Mouse (Mus musculus) stomach, embryonic 14.5 days (tissue): ENCODE data around the gene Ankrd39. TPM values are rescaled to one million over a fixed set of nuclear protein-coding genes. Genes with fewer than 3 reads are reported as not detected.

ENCODE experiments used
- ATAC-seq: fragments of 200-750 bp; cut with Nextera tagmentation; 2 replicates; pipeline ENCODE4 v1.8.0; 2017; ENCODE audit warnings: low read depth, moderate TSS enrichment; ENCODE audit not compliant: insufficient number of reproducible peaks, insufficient read depth, low FRiP score
- H3K27ac ChIP-seq: fragments of 300-500 bp; sonication (generic); 2 replicates; pipeline ENCODE4 v1.5.1; 2014; ENCODE audit warnings: mild to moderate bottlenecking, low read length, moderate library complexity, mixed read lengths
- H3K27me3 ChIP-seq: fragments of 300-500 bp; sonication (generic); 2 replicates; pipeline ENCODE4 v1.6.1; 2014; ENCODE audit warnings: low read length, control low read depth, mixed read lengths; ENCODE audit not compliant: control insufficient read depth, insufficient read depth
- H3K36me3 ChIP-seq: fragments of 300-500 bp; sonication (generic); 2 replicates; pipeline ENCODE4 v1.6.1; 2014; ENCODE audit warnings: mild to moderate bottlenecking, control low read depth, low read length, moderate library complexity, mixed read lengths; ENCODE audit not compliant: control insufficient read depth, insufficient read depth
- H3K4me1 ChIP-seq: fragments of 300-500 bp; sonication (generic); 2 replicates; pipeline ENCODE4 v1.6.1; 2014; ENCODE audit warnings: low read length, control low read depth, mixed read lengths; ENCODE audit not compliant: control insufficient read depth, insufficient read depth
- H3K4me2 ChIP-seq: fragments of 300-500 bp; sonication (generic); replicated peaks from 2 replicates; pipeline ENCODE4 v1.6.1; 2014; ENCODE audit warnings: low read depth, low read length, control low read depth
- H3K4me3 ChIP-seq: fragments of 300-500 bp; sonication (generic); 2 replicates; pipeline ENCODE4 v1.5.1; 2014; ENCODE audit warnings: low read depth, low read length, control low read depth
- H3K9ac ChIP-seq: fragments of 300-500 bp; sonication (generic); replicated peaks from 2 replicates; pipeline ENCODE4 v1.6.1; 2014; ENCODE audit warnings: low read depth, mild to moderate bottlenecking, control low read depth, low read length, moderate library complexity, mixed read lengths
- H3K9me3 ChIP-seq: fragments of 300-500 bp; sonication (generic); 2 replicates; pipeline ENCODE4 v1.6.1; 2016; ENCODE audit warnings: low read depth, low read length, control low read depth; ENCODE audit not compliant: control insufficient read depth
- WGBS: fragments of 180-500 bp; shearing (Covaris S2); extraction: QIAGEN DNeasy Blood & Tissue Kit; methylation state at CpG from one replicate; pipeline ENCODE4 v1.1.7; 2014; 5-methylcytosine and 5-hydroxymethylcytosine counted together
- polyA plus RNA-seq: library from polyadenylated mRNA; unstranded; fragments of >200 nt; fragmentation: Nextera tagmentation; extraction: Ambion mirVana; gene quantifications from 2 replicates; pipeline ENCODE4 v1.2.1, GENCODE M21; 2014

Gene Ankrd39
- polyA plus RNA-seq, 1 experiment from 2014 or later: 30.4 TPM

DNA sequence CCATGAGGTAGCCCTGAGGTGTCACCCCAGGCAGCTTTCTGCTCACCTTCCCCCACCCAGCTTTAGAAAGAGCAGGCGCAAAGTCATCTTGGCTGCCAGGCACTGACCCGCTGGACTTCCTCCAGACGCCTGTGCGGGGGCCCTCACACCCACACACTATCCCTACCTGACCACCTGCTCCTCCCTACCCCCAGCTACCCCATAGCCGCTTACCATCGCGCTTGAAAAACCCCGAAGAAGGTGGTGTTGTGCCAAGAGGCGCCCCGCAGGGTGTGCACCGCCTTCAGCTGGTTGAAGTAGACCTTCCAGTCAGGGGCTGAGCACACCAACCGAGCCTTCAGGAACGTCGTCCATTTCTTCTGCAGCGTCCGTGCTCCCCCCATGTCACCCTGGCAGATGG lies 5.3 kb upstream of the Ankrd39 start:
- H3K4me3 ChIP-seq: no peak overlapping the region
- H3K27ac ChIP-seq: no peak overlapping the region
- no peaks in the 10 kb centered on the region for H3K27me3 ChIP-seq
- no peak overlapping the region for H3K9ac ChIP-seq
- H3K9me3 ChIP-seq: no peaks in the 10 kb centered on the region
- 91% methylated on average over 16 of the region's 16 CpGs for WGBS
- ATAC-seq: no peak
- H3K4me2 ChIP-seq: no peak overlapping the region
- peaks cover 71% of the 10 kb centered on the region for H3K36me3 ChIP-seq
- peaks cover 42% of the 10 kb centered on the region for H3K4me1 ChIP-seq

DNA sequence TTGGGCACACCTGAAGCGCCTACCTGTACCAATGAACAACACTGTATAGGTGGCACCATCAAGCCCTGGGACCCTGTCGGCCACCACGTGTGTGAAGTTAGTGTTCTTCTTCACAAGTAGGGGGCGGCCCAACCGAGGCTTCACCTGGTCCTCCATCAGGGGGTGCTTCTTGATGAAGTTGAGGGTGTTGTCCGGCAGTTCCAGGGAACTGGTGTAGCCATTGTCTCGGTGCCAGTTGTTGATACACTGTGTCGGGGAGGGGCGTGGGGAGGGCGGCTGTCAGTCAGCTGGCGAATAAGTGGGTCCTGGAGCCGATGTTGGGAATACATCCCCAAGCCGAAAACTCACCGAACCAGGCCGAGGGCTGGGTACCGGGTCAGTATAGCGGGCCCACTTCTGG lies 4.7 kb upstream of the Ankrd39 start:
- Histone ChIP-seq H3K4me2 (no peak overlapping the region), H3K4me3 (no peak overlapping the region), H3K9me3 (no peaks in the 10 kb centered on the region), H3K36me3 (peaks cover 71% of the 10 kb centered on the region), H3K27ac (no peak overlapping the region), H3K27me3 (no peaks in the 10 kb centered on the region), H3K9ac (no peak overlapping the region), H3K4me1 (peaks cover 45% of the 10 kb centered on the region)
- ATAC-seq: no peak
- 86% methylated on average over 17 of the region's 17 CpGs for whole genome bisulfite sequencing

DNA sequence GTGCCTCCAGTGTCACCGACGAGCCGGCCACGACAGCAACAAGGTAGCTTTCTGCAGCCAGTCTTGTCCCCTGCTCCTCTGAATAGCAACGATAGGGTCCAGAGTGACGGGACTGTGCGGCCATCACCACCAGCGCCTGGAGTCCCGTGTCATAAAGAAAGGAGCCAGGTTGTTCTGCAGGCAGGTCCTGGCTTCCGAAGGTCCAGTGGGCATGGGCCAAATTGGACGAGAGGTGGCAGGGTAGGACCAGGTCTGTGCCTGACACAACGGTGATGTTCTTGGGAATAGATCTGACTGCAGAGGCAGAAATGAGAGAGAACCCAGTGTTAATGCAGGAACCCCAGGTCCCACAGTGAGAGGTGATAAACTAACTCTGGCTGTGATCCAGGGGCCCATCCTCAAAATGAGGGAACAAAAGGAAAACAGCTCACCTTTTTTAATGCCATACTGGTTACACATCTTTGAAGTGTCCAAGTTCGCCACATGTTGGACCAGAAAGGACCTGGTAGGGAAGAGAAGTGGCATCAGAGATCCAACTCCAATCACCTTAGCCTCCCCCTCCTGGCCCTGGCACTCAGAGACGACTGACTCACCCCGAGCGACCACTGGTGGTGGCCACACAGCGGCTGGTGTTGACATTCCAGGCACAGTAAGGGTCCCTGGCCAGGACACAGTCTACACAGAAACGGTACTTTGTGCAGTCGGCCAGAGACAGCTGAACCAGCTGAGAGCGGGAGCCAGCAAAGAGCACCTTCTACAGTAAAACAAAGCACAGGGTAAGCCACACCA lies 3.0 kb upstream of the Ankrd39 start:
- Histone ChIP-seq H3K27me3 (no peaks in the 10 kb centered on the region), H3K9ac (no peak overlapping the region), H3K9me3 (no peaks in the 10 kb centered on the region), H3K4me3 (no peak overlapping the region), H3K4me1 (peaks cover 47% of the 10 kb centered on the region), H3K27ac (no peak overlapping the region), H3K4me2 (no peak overlapping the region), H3K36me3 (peaks cover 68% of the 10 kb centered on the region)
- ATAC-seq: no peak
- WGBS: 80% methylated on average over 20 of the region's 20 CpGs

DNA sequence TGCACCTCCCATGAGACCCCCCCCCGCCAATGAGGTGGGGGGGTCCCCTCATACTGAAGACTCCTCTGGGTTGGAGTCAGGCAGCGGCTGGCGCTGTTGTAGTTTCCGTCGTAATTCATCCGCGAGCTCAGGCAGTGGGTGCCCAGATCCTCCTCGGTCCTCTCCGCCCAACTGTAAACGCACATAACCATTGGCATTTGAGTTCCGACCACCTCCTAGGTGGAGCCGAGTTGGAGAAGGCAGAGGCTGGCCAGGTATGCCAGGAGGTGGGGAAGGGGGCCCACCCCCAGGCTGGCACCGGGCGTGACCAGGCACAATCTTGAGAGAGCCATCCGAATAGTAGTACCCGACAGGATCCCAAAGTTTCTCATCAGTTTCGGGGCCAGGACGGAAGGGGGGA lies 2.2 kb upstream of the Ankrd39 start:
- Histone ChIP-seq H3K36me3 (peaks cover 61% of the 10 kb centered on the region), H3K9ac (no peak overlapping the region), H3K4me1 (peaks cover 39% of the 10 kb centered on the region), H3K4me3 (no peak overlapping the region), H3K27me3 (no peaks in the 10 kb centered on the region), H3K9me3 (no peaks in the 10 kb centered on the region), H3K4me2 (no peak overlapping the region), H3K27ac (no peak overlapping the region)
- ATAC-seq: no peak
- WGBS: 71% methylated on average over 18 of the region's 18 CpGs

DNA sequence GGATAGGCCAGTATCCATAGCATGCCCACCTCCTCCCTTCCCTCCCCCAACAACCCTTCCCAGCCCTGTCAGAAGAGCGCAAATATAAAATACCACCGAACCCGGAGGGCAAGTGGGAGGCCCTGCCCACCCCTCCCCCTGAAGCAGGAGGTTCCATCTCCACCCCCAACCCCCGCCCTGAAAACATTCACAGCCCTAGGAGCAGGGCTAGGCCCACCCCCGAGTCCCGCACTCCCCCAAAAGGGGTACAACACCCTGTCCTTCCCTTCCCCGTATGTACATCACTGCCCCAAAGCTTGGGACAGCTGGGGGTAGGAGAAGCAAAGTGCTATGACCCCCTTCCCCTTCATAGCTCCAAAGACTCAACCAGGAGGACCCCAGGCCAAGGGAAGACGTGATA lies 1.5 kb upstream of the Ankrd39 start:
- H3K9ac ChIP-seq: no peak overlapping the region
- no peak overlapping the region for H3K4me3 ChIP-seq
- peaks cover 33% of the 10 kb centered on the region; the same call in 1 of the 2 replicates for H3K4me1 ChIP-seq
- H3K9me3 ChIP-seq: no peaks in the 10 kb centered on the region
- H3K36me3 ChIP-seq: peaks cover 53% of the 10 kb centered on the region
- ATAC-seq: no peak
- WGBS: 38% methylated on average over 8 of the region's 8 CpGs
- no peaks in the 10 kb centered on the region for H3K27me3 ChIP-seq
- H3K4me2 ChIP-seq: no peak overlapping the region
- H3K27ac ChIP-seq: no peak overlapping the region

DNA sequence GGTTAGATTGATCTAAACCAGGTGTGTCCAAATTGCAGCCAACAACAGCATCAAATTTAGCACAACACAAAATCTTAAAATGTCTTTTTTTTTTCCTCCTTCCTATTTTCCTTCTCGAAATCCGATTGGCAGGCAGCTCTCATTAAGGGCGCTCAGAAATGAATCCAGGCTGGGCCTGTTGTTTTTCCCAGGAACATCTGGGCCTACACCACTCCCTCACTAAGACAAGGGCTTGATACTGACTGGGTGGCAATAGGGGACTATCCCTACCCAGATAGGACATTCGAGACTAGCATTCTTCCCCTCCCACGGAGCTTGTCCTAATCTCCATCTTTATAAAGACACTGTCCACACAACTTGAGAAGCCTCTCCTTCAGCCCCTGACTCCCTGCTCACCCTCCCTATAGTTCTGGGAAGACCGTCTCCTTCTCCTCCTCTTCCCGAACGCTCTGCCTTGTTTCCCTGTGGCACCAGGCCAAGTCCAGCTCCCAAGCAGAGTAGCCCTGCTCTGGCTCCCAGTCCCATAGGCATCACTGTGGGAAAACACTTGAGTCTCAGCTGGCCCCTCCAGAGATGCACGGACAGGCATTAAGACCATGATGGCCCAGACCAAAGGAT lies 845 bp upstream of the Ankrd39 start:
- H3K36me3 ChIP-seq: peaks cover 47% of the 10 kb centered on the region
- 36% methylated on average over 9 of the region's 9 CpGs for WGBS
- ATAC-seq: no peak
- H3K4me2 ChIP-seq: no peak overlapping the region
- H3K27ac ChIP-seq: peak overlapping the region; percentile 79; the same call in 1 of the 2 replicates
- no peaks in the 10 kb centered on the region for H3K27me3 ChIP-seq
- peaks cover 33% of the 10 kb centered on the region; the same call in 1 of the 2 replicates for H3K4me1 ChIP-seq
- H3K4me3 ChIP-seq: no peak overlapping the region
- H3K9ac ChIP-seq: no peak overlapping the region
- H3K9me3 ChIP-seq: no peaks in the 10 kb centered on the region

DNA sequence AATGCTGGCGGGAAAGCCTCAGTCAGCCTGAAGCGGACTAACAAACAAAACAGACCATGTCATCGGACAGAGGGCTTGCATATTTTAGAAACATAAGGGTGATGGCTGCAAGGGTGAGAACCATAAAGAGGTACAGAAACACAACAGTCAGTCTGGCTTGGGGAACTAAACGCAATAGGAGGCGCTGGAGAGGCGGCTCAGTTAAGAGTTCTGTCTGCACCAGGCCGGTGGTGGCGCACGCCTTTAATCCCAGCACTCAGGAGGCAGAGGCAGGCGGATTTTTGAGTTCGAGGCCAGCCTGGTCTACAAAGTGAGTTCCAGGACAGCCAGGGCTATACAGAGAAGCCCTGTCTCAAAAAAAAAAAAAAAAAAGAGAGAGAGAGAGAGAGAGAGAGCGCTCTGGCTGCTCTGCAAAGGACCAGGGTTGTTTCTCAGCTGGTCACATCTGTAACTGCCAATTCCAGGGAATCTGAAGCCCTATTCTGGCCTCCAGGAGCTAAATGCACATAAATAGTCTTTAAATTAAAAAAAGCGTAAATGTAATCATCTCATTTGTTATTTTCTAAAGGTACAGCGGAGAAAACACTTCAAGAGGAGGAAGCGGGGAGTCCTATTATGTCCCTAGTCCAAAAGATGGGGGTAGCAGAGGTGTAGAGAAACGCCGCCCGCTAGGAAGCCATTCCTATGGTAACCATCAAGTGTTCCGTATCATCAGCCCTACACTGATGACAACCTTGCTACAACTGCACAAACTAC lies 1.2 kb downstream of the Ankrd39 start:
- no peak for ATAC-seq
- H3K36me3 ChIP-seq: peaks cover 26% of the 10 kb centered on the region
- no peak overlapping the region for H3K27ac ChIP-seq
- peak overlapping the region; percentile 62 for H3K4me3 ChIP-seq
- peaks cover 33% of the 10 kb centered on the region; the same call in 1 of the 2 replicates for H3K4me1 ChIP-seq
- H3K4me2 ChIP-seq: peak overlapping the region; percentile 80
- no peaks in the 10 kb centered on the region for H3K27me3 ChIP-seq
- no peaks in the 10 kb centered on the region for H3K9me3 ChIP-seq
- WGBS: 65% methylated on average over 19 of the region's 19 CpGs
- peak overlapping the region; percentile 43; the same call in 1 of the 2 replicates for H3K9ac ChIP-seq

DNA sequence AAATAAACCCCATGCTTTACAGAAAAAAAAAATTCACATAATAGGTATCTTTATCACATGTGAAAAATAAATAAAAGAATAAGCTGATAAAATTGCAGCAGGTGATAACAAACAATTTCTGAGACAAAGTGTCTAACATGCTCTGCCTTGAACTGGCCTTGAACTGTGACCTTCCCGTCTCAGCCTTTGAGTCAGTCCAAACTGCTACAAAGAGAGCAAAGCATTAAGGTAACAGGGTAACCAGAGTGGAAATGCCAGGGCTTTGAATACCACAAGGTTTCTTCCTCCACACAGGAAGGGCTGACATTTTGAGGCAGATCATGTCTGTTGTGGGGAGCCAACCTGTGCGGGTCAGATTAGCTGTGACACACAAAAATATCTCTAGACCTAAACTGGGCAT lies 1.9 kb downstream of the Ankrd39 start:
- no peak overlapping the region for H3K9ac ChIP-seq
- H3K4me1 ChIP-seq: peaks cover 33% of the 10 kb centered on the region; the same call in 1 of the 2 replicates
- no peak overlapping the region for H3K4me2 ChIP-seq
- H3K9me3 ChIP-seq: no peaks in the 10 kb centered on the region
- WGBS: 76% methylated on average over 2 of the region's 2 CpGs
- ATAC-seq: no peak
- H3K27me3 ChIP-seq: no peaks in the 10 kb centered on the region
- H3K36me3 ChIP-seq: peaks cover 23% of the 10 kb centered on the region
- no peak overlapping the region for H3K4me3 ChIP-seq
- H3K27ac ChIP-seq: no peak overlapping the region
